Mouse (Mus musculus): ENCODE data around the gene Ifih1. TPM values are rescaled to one million over a fixed set of nuclear protein-coding genes. Genes with fewer than 3 reads are reported as not detected.

Gene Ifih1
- total and polyA plus RNA-seq, 3 experiments: 7.0 to 27.5 (median 20.8) TPM

DNA sequence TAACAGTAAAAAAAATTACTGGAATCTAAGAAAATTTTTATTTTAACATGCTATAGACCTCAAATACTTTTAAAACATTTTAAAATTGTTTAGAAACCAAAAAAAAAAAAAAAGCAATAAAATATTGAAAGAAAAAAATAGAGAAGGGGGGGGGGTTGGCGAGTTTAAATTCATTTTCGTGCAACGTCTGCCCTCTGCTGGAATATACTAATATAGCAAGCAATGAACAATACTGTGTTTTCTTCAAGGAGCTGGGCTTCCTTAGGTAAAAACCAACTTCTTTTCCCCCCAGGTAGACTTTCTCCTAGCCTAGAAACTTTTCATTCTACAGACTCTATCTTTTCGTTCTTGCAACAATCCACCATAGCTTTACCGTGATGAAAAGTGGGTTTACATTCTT is 18.3 kb downstream of the Ifih1 start:
- no peak for ATAC-seq (ENCODE audit: extremely low read depth, insufficient number of reproducible peaks, low FRiP score, poor library complexity, severe bottlenecking)
- Histone ChIP-seq H3K27me3 (ENCODE audit: insufficient read depth, low read length) (no peaks in the 10 kb centered on the region), H3K4me1 (ENCODE audit: insufficient read depth, low read depth, low read length) (peaks cover 27% of the 10 kb centered on the region), H3K4me3 (ENCODE audit: low read depth, low read length) (no peak overlapping the region), H3K9me3 (replicated peaks) (no peaks in the 10 kb centered on the region), H3K36me3 (replicated peaks) (peaks cover 41% of the 10 kb centered on the region)
- TF ChIP-seq GATA2 (IDR thresholded peaks at IDR 0.05; ENCODE audit: borderline replicate concordance, low read depth, low read length) (no peak), GATA1 (IDR thresholded peaks at IDR 0.05; ENCODE audit: borderline replicate concordance, low read length) (no peak), TAL1 (conservative IDR thresholded peaks at IDR 0.05; ENCODE audit: low read depth, low read length) (no peak), POLR2AphosphoS5 (IDR thresholded peaks at IDR 0.05; ENCODE audit: insufficient replicate concordance, low read depth, low read length) (no peak)
- no peak for DNase-seq (ENCODE audit: low spot score)

DNA sequence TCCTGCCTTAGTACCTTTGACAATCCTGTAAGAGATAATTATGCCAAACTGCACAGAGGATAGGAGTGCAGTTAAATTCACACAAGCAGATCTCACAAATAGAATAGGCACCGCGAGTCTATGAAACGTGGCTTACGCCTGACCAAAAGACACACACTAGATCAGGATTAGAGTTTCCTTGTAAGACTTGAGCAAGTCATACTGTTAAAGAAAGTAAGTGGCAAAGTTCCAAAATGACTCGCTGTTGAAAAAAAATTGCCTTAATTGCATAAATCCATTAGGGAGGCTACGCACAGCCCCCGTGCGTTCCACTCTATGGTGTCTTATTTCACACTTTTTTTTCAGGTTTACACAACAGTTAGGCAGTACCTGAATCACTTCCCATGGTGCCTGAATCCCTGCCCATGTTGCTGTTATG is 23.0 kb downstream of the Ifih1 start:
- peaks cover 27% of the 10 kb centered on the region for H3K36me3 ChIP-seq (replicated peaks)
- no peaks in the 10 kb centered on the region for H3K27me3 ChIP-seq (ENCODE audit: insufficient read depth, low read length)
- TF ChIP-seq POLR2AphosphoS5 (IDR thresholded peaks at IDR 0.05; ENCODE audit: insufficient replicate concordance, low read depth, low read length) (no peak), CTCF (IDR thresholded peaks at IDR 0.05; ENCODE audit: low read depth, low read length) (no peak), GATA2 (IDR thresholded peaks at IDR 0.05; ENCODE audit: borderline replicate concordance, low read depth, low read length) (no peak), TAL1 (conservative IDR thresholded peaks at IDR 0.05; ENCODE audit: low read depth, low read length) (no peak), GATA1 (IDR thresholded peaks at IDR 0.05; ENCODE audit: borderline replicate concordance, low read length) (no peak)
- ATAC-seq (ENCODE audit: extremely low read depth, insufficient number of reproducible peaks, low FRiP score, poor library complexity, severe bottlenecking) (no peak), DNase-seq (ENCODE audit: low spot score) (no peak)
- H3K4me3 ChIP-seq (ENCODE audit: low read depth, low read length): no peak overlapping the region
- peaks cover 42% of the 10 kb centered on the region for H3K4me1 ChIP-seq (ENCODE audit: insufficient read depth, low read depth, low read length)
- no peaks in the 10 kb centered on the region for H3K9me3 ChIP-seq (replicated peaks)

DNA sequence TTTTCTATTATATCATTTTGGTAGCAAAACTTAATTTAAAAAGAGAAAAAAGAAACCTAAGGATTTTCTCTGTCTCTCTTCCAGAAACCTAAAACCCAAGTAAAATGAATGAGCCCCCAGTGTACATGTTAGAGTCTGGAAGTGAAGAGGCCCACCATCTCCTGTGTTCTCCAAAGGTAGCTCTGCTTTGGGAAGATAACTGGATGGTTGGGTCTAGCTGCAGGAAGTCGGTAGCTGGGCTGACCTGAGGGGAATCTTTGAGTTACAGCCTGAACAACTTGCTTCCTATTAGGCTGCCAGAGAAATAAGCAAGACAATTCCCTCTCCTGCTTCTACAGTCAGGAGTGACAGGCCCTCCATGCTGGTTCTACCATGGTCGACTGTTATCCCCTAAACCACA is 26.4 kb downstream of the Ifih1 start:
- Histone ChIP-seq H3K27me3 (ENCODE audit: insufficient read depth, low read length) (no peaks in the 10 kb centered on the region), H3K36me3 (replicated peaks) (peaks cover 32% of the 10 kb centered on the region), H3K9me3 (replicated peaks) (no peaks in the 10 kb centered on the region), H3K4me3 (ENCODE audit: low read depth, low read length) (no peak overlapping the region), H3K4me1 (ENCODE audit: insufficient read depth, low read depth, low read length) (peaks cover 36% of the 10 kb centered on the region)
- TF ChIP-seq TAL1 (conservative IDR thresholded peaks at IDR 0.05; ENCODE audit: low read depth, low read length): no peak
- no peak for TF ChIP-seq CTCF (IDR thresholded peaks at IDR 0.05; ENCODE audit: low read depth, low read length)
- TF ChIP-seq POLR2AphosphoS5 (IDR thresholded peaks at IDR 0.05; ENCODE audit: insufficient replicate concordance, low read depth, low read length): no peak
- ATAC-seq (ENCODE audit: extremely low read depth, insufficient number of reproducible peaks, low FRiP score, poor library complexity, severe bottlenecking): no peak
- no peak for DNase-seq (ENCODE audit: low spot score)

DNA sequence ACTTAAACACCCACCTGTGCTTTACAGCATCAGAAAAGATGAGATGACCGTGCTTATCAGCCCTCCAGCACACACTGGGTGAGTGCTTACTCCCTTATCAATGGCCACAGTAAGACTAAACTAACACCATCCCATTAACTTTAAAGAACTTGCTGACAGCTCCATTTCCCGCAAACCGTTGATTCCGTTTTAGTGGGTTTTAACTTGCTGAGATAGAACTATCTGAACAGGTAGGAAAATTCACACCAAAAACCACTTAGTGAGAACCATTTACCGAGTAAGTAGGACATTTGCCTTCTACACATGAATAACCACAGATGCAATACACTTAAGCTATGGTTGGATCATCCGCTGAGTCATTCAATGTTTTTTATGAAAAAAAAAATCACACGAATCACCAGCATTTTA is 27.1 kb downstream of the Ifih1 start:
- H3K27me3 ChIP-seq (ENCODE audit: insufficient read depth, low read length): no peaks in the 10 kb centered on the region
- H3K4me3 ChIP-seq (ENCODE audit: low read depth, low read length): no peak overlapping the region
- ATAC-seq (ENCODE audit: extremely low read depth, insufficient number of reproducible peaks, low FRiP score, poor library complexity, severe bottlenecking): peak; percentile 99
- peaks cover 31% of the 10 kb centered on the region for H3K36me3 ChIP-seq (replicated peaks)
- H3K9me3 ChIP-seq (replicated peaks): no peaks in the 10 kb centered on the region
- peak; percentile 58 for DNase-seq (ENCODE audit: low spot score)
- peaks cover 36% of the 10 kb centered on the region for H3K4me1 ChIP-seq (ENCODE audit: insufficient read depth, low read depth, low read length)
- TF ChIP-seq CTCF (IDR thresholded peaks at IDR 0.05; ENCODE audit: low read depth, low read length): no peak
- peak; percentile 92 for TF ChIP-seq TAL1 (conservative IDR thresholded peaks at IDR 0.05; ENCODE audit: low read depth, low read length)
- TF ChIP-seq POLR2AphosphoS5 (IDR thresholded peaks at IDR 0.05; ENCODE audit: insufficient replicate concordance, low read depth, low read length): no peak
- TF ChIP-seq GATA1 (IDR thresholded peaks at IDR 0.05; ENCODE audit: borderline replicate concordance, low read length): no peak
- TF ChIP-seq GATA2 (IDR thresholded peaks at IDR 0.05; ENCODE audit: borderline replicate concordance, low read depth, low read length): no peak

DNA sequence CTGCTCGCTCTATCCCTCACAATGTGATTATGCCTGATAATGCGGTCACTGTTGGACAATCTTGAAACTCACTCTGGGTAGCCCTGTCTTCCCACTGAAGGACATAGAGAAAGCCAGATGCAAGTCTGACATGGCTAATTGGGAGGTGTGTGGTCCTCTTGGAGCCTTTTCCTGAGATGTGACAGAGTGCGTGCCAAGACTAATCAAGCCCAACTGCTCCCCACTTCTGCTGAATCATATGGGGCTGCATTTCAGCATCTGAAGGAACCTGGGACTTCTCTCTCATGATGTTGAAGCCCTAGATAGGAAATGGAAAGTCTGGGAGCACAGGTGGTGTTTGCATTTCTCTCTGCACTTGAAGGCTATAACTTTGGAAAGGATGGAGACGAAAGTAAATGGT is 32.9 kb downstream of the Ifih1 start:
- H3K9me3 ChIP-seq (replicated peaks): no peaks in the 10 kb centered on the region
- no peak for ATAC-seq (ENCODE audit: extremely low read depth, insufficient number of reproducible peaks, low FRiP score, poor library complexity, severe bottlenecking)
- H3K4me3 ChIP-seq (ENCODE audit: low read depth, low read length): no peak overlapping the region
- H3K36me3 ChIP-seq (replicated peaks): peaks cover 43% of the 10 kb centered on the region
- no peak for TF ChIP-seq GATA2 (IDR thresholded peaks at IDR 0.05; ENCODE audit: borderline replicate concordance, low read depth, low read length)
- no peak for TF ChIP-seq TAL1 (conservative IDR thresholded peaks at IDR 0.05; ENCODE audit: low read depth, low read length)
- no peak for TF ChIP-seq CTCF (IDR thresholded peaks at IDR 0.05; ENCODE audit: low read depth, low read length)
- no peak for TF ChIP-seq POLR2AphosphoS5 (IDR thresholded peaks at IDR 0.05; ENCODE audit: insufficient replicate concordance, low read depth, low read length)
- no peak for TF ChIP-seq GATA1 (IDR thresholded peaks at IDR 0.05; ENCODE audit: borderline replicate concordance, low read length)
- H3K4me1 ChIP-seq (ENCODE audit: insufficient read depth, low read depth, low read length): peaks cover 13% of the 10 kb centered on the region
- H3K27me3 ChIP-seq (ENCODE audit: insufficient read depth, low read length): no peaks in the 10 kb centered on the region
- no peak for DNase-seq (ENCODE audit: low spot score)

DNA sequence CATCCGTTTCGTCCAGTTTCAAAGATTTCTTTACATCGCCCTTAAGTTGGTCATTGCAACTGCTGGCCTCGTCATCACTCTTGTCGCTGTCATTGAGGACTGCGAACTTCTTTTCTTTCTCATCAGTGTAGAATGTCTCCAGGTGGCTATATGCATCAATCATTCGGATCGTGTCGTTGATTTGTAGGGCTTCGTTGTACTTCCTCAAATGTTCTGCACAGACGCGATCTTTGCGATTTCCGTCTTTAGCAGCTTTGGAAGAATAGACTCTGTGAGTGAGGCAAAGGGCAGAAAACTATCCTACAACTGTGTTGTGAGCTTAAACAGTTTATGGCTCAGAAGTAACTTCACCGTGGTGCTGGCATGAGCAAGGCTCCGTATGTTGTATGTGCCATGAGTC is 39.9 kb downstream of the Ifih1 start:
- H3K27me3 ChIP-seq (ENCODE audit: insufficient read depth, low read length): no peaks in the 10 kb centered on the region
- no peaks in the 10 kb centered on the region for H3K4me1 ChIP-seq (ENCODE audit: insufficient read depth, low read depth, low read length)
- no peak overlapping the region for H3K4me3 ChIP-seq (ENCODE audit: low read depth, low read length)
- DNase-seq (ENCODE audit: low spot score) (no peak), ATAC-seq (ENCODE audit: extremely low read depth, insufficient number of reproducible peaks, low FRiP score, poor library complexity, severe bottlenecking) (no peak)
- TF ChIP-seq POLR2AphosphoS5 (IDR thresholded peaks at IDR 0.05; ENCODE audit: insufficient replicate concordance, low read depth, low read length) (no peak), GATA1 (IDR thresholded peaks at IDR 0.05; ENCODE audit: borderline replicate concordance, low read length) (no peak)
- no peaks in the 10 kb centered on the region for H3K9me3 ChIP-seq (replicated peaks)
- H3K36me3 ChIP-seq (replicated peaks): peaks cover 45% of the 10 kb centered on the region

DNA sequence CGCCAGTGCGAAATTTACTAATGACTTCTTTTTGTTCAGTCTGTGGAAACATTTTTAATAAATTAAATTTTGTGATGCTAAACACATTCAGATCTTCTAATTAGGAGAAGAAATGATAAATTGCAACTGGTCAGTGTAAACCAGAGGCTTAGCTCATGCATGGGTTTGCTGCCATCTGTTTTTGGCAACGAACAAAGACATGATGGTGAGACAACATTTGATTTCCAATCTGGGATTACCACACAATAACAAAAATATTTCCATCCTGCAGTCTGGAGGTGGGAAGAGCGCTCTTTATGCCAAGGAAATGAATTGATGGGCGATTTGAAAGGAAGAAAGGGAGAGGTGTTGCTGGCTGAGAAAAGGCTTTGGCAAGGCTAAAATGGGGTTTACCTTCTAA is 42.5 kb downstream of the Ifih1 start:
- Histone ChIP-seq H3K4me1 (ENCODE audit: insufficient read depth, low read depth, low read length) (no peaks in the 10 kb centered on the region), H3K9me3 (replicated peaks) (no peaks in the 10 kb centered on the region), H3K36me3 (replicated peaks) (peaks cover 36% of the 10 kb centered on the region), H3K4me3 (ENCODE audit: low read depth, low read length) (no peak overlapping the region), H3K27me3 (ENCODE audit: insufficient read depth, low read length) (no peaks in the 10 kb centered on the region)
- DNase-seq (ENCODE audit: low spot score): no peak
- no peak for TF ChIP-seq GATA2 (IDR thresholded peaks at IDR 0.05; ENCODE audit: borderline replicate concordance, low read depth, low read length)
- TF ChIP-seq GATA1 (IDR thresholded peaks at IDR 0.05; ENCODE audit: borderline replicate concordance, low read length): no peak
- no peak for TF ChIP-seq CTCF (IDR thresholded peaks at IDR 0.05; ENCODE audit: low read depth, low read length)
- TF ChIP-seq TAL1 (conservative IDR thresholded peaks at IDR 0.05; ENCODE audit: low read depth, low read length): no peak
- TF ChIP-seq POLR2AphosphoS5 (IDR thresholded peaks at IDR 0.05; ENCODE audit: insufficient replicate concordance, low read depth, low read length): no peak
- no peak for ATAC-seq (ENCODE audit: extremely low read depth, insufficient number of reproducible peaks, low FRiP score, poor library complexity, severe bottlenecking)

All from G1E (cell line).